Mouse (Mus musculus): ENCODE results near the gene Rbms3. TPM values are rescaled to one million over a fixed set of nuclear protein-coding genes. Genes with fewer than 3 reads are reported as not detected.

The Rbms3 gene
- polyA plus RNA-seq, 1 experiment = 5.3 TPM

DNA sequence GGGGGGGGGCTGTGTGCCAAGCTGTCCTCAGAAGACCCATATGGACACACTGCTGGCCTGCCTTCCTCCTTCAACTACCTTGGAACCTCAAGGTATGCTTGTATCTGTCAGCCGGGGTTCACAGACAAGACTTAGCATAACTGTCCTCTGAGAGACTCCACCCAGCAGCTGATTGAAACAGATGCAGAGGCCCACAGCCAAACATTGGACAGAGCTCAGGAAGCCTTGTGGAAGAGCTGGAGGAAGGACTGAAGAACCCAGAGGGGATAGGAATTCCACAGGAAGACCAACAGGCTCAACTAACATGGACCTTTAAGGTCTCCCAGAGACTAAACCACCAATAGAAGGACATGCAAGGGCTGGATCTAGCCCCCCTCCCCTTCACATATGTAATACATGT lies 570.1 kb downstream of the Rbms3 start:
- Histone ChIP-seq H3K4me3 (ENCODE audit: insufficient read depth, low read length) (no peak overlapping the region), H3K27ac (ENCODE audit: insufficient read depth, low read length) (no peak overlapping the region), H3K4me1 (ENCODE audit: control insufficient read depth, insufficient read depth, low read length) (no peaks in the 10 kb centered on the region)
- TF ChIP-seq CTCF (IDR thresholded peaks at IDR 0.05; ENCODE audit: extremely low read depth, insufficient read depth, low read length) (no peak), POLR2A (IDR thresholded peaks at IDR 0.05; ENCODE audit: extremely low read depth, insufficient read depth, low read length) (no peak)

DNA sequence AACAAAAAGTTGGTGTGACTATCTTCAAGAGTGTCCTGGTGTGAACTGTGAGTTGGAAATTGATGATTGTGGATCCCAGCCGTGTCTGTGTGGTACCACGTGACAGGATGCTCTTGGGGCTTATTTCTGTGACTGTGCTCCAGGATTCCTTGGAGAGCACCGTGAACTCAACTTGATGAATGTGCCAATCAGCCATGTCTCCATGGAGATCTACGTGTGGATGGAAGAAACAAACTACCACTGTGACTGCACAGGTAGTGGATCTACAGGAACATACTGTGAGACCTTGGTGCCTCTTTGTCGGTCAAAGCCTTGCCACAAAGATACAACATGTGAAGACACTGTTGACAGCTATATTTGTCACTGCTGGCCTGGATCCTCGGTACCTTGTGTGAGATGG lies 570.6 kb downstream of the Rbms3 start:
- TF ChIP-seq POLR2A (IDR thresholded peaks at IDR 0.05; ENCODE audit: extremely low read depth, insufficient read depth, low read length) (no peak), CTCF (IDR thresholded peaks at IDR 0.05; ENCODE audit: extremely low read depth, insufficient read depth, low read length) (no peak)
- H3K4me1 ChIP-seq (ENCODE audit: control insufficient read depth, insufficient read depth, low read length) = no peaks in the 10 kb centered on the region
- H3K4me3 ChIP-seq (ENCODE audit: insufficient read depth, low read length) = no peak overlapping the region
- H3K27ac ChIP-seq (ENCODE audit: insufficient read depth, low read length) = no peak overlapping the region

- TF ChIP-seq POLR2A (IDR thresholded peaks at IDR 0.05; ENCODE audit: extremely low read depth, insufficient read depth, low read length) (no peak), CTCF (IDR thresholded peaks at IDR 0.05; ENCODE audit: extremely low read depth, insufficient read depth, low read length) (no peak)
- Histone ChIP-seq H3K4me1 (ENCODE audit: control insufficient read depth, insufficient read depth, low read length) (peaks cover 1% of the 10 kb centered on the region), H3K4me3 (ENCODE audit: insufficient read depth, low read length) (no peak overlapping the region), H3K27ac (ENCODE audit: insufficient read depth, low read length) (no peak overlapping the region)
These were observed 577.8 kb downstream of the Rbms3 start for GRCm38 (mm10) chr9:117051935-117052334.

- no peak overlapping the region for H3K27ac ChIP-seq (ENCODE audit: insufficient read depth, low read length)
- H3K4me1 ChIP-seq (ENCODE audit: control insufficient read depth, insufficient read depth, low read length) = peaks cover 1% of the 10 kb centered on the region
- H3K4me3 ChIP-seq (ENCODE audit: insufficient read depth, low read length) = no peak overlapping the region
- TF ChIP-seq CTCF (IDR thresholded peaks at IDR 0.05; ENCODE audit: extremely low read depth, insufficient read depth, low read length) (no peak), POLR2A (IDR thresholded peaks at IDR 0.05; ENCODE audit: extremely low read depth, insufficient read depth, low read length) (no peak)
These were observed 581.1 kb downstream of the Rbms3 start for GRCm38 (mm10) chr9:117048641-117049040.

GRCm38 (mm10) chr9:117041993-117042366 lies 587.7 kb downstream of the Rbms3 start:
- Histone ChIP-seq H3K4me1 (ENCODE audit: control insufficient read depth, insufficient read depth, low read length) (no peaks in the 10 kb centered on the region), H3K27ac (ENCODE audit: insufficient read depth, low read length) (no peak overlapping the region), H3K4me3 (ENCODE audit: insufficient read depth, low read length) (no peak overlapping the region)
- no peak for TF ChIP-seq POLR2A (IDR thresholded peaks at IDR 0.05; ENCODE audit: extremely low read depth, insufficient read depth, low read length)
- TF ChIP-seq CTCF (IDR thresholded peaks at IDR 0.05; ENCODE audit: extremely low read depth, insufficient read depth, low read length) = no peak

DNA sequence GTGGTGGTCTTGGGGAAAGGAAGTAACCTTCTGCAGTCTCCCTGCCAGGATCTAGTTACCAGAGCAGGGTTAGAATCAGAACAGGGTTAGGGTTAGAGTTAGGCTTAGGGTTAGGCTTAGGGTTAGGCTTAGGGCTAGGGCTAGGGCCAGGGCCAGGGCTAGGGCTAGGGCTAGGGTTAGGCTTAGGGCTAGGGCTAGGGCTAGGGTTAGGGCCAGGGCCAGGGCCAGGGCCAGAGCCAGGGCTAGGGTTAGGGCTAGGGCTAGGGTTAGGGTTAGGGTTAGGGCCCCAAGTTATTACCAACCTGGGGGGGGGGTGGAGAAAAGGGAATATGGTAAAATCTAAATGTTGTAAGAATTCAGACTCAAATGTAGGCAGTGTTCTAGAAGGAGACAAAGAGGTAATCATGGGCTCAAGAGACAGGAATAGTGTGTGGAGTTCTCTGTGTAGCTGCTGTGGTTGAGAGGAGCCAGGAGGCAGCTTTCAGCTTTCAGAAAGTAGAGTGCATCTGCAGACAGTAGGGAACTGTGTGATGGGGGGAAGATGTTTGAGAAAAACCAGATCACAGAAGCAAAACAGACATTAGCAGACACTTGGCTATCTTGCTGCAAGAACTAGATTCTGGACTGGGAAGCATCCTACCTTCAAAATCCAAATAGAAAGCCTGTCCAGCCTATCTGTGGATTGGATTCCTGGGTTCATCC lies 588.3 kb downstream of the Rbms3 start:
- TF ChIP-seq CTCF (IDR thresholded peaks at IDR 0.05; ENCODE audit: extremely low read depth, insufficient read depth, low read length) (no peak), POLR2A (IDR thresholded peaks at IDR 0.05; ENCODE audit: extremely low read depth, insufficient read depth, low read length) (no peak)
- Histone ChIP-seq H3K4me3 (ENCODE audit: insufficient read depth, low read length) (no peak overlapping the region), H3K4me1 (ENCODE audit: control insufficient read depth, insufficient read depth, low read length) (no peaks in the 10 kb centered on the region)

DNA sequence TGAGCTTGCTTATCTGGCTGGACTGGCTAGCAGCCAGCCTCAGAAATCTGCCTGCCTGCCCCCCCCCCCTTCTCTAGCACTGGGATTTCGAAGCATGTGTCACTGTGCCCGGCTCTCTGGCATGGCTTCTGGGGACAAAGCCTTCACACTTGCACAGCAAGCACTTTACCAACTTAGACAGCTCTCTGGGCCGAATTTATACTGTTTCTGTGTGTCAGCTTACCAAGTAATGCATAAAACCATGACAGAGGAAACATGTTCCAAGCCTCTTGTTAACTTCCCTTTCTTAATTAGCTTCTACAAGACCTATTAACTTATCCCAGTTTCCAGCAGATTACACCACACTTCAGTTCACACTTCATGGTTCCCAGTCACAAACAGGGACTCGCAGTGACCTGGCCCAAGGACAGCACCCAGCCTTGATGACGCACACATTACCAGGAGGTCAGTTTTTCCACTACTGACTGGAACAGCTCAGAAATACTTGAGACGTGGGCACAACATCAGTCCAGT lies 589.7 kb downstream of the Rbms3 start:
- no peak overlapping the region for H3K27ac ChIP-seq (ENCODE audit: insufficient read depth, low read length)
- no peaks in the 10 kb centered on the region for H3K4me1 ChIP-seq (ENCODE audit: control insufficient read depth, insufficient read depth, low read length)
- no peak overlapping the region for H3K4me3 ChIP-seq (ENCODE audit: insufficient read depth, low read length)
- TF ChIP-seq POLR2A (IDR thresholded peaks at IDR 0.05; ENCODE audit: extremely low read depth, insufficient read depth, low read length) (no peak), CTCF (IDR thresholded peaks at IDR 0.05; ENCODE audit: extremely low read depth, insufficient read depth, low read length) (no peak)

More for the DNA sequence above, 588.3 kb downstream of the Rbms3 start:
- H3K27ac ChIP-seq (ENCODE audit: insufficient read depth, low read length) = no peak overlapping the region

GRCm38 (mm10) chr9:117032690-117033089 lies 597.0 kb downstream of the Rbms3 start:
- no peak overlapping the region for H3K27ac ChIP-seq (ENCODE audit: insufficient read depth, low read length)
- no peak overlapping the region for H3K4me3 ChIP-seq (ENCODE audit: insufficient read depth, low read length)
- TF ChIP-seq POLR2A (IDR thresholded peaks at IDR 0.05; ENCODE audit: extremely low read depth, insufficient read depth, low read length) = no peak
- TF ChIP-seq CTCF (IDR thresholded peaks at IDR 0.05; ENCODE audit: extremely low read depth, insufficient read depth, low read length) = no peak
- no peaks in the 10 kb centered on the region for H3K4me1 ChIP-seq (ENCODE audit: control insufficient read depth, insufficient read depth, low read length)

GRCm38 (mm10) chr9:117031237-117031636 lies 598.5 kb downstream of the Rbms3 start:
- Histone ChIP-seq H3K4me1 (ENCODE audit: control insufficient read depth, insufficient read depth, low read length) (no peaks in the 10 kb centered on the region), H3K27ac (ENCODE audit: insufficient read depth, low read length) (no peak overlapping the region), H3K4me3 (ENCODE audit: insufficient read depth, low read length) (no peak overlapping the region)
- TF ChIP-seq POLR2A (IDR thresholded peaks at IDR 0.05; ENCODE audit: extremely low read depth, insufficient read depth, low read length) = no peak
- no peak for TF ChIP-seq CTCF (IDR thresholded peaks at IDR 0.05; ENCODE audit: extremely low read depth, insufficient read depth, low read length)

DNA sequence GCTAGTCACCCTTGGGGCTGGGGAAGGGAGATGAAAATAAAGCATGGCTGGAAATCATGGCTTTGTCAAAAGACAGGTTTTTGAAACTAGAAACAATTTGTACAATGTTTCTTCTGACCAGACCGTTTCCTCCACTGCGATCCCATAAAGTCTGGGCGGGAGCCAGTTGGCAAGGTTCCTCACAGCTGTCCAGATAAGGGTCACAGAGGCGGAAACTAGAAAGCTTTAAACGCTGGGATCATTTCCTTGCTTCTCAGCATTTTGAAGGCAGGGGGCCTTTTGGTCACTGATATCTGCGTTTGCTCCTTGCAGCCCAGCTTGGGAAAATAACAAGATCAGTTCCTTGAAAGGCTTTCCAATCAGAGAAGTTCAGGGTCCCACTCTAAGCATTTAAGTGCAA lies 598.9 kb downstream of the Rbms3 start:
- no peak for TF ChIP-seq CTCF (IDR thresholded peaks at IDR 0.05; ENCODE audit: extremely low read depth, insufficient read depth, low read length)
- TF ChIP-seq POLR2A (IDR thresholded peaks at IDR 0.05; ENCODE audit: extremely low read depth, insufficient read depth, low read length) = no peak

More for the DNA sequence above, 598.9 kb downstream of the Rbms3 start:
- H3K27ac ChIP-seq (ENCODE audit: insufficient read depth, low read length) = no peak overlapping the region
- H3K4me1 ChIP-seq (ENCODE audit: control insufficient read depth, insufficient read depth, low read length) = no peaks in the 10 kb centered on the region
- no peak overlapping the region for H3K4me3 ChIP-seq (ENCODE audit: insufficient read depth, low read length)

Data from cortical plate, adult 2 months (tissue).